Comparison of ENCODE assay signal across 8 mouse cellular contexts in genomic region chr11:115296471-115297210, GRCm38 (mm10). TPM values are rescaled to one million over a fixed set of nuclear protein-coding genes. Genes with fewer than 3 reads are reported as not detected.
DNase-seq lines count a peak whose midpoint lies in the region; ATAC-seq and TF ChIP-seq lines count a peak whose summit lies in the region.

No protein-coding gene starts in this region.

- no peaks in the 10 kb centered on the region for H3K9me3 ChIP-seq in intestine, embryonic 15.5 days
- no peaks in the 10 kb centered on the region for H3K9me3 ChIP-seq in midbrain, embryonic 11.5 days (ENCODE audit: control insufficient read depth, low read length)

- H3K4me2 ChIP-seq in intestine, embryonic 15.5 days (replicated peaks): peak overlapping the region; percentile 92
- peak overlapping the region; percentile 83 for H3K4me2 ChIP-seq in midbrain, embryonic 11.5 days

- peak overlapping the region; percentile 47 for H3K4me3 ChIP-seq in cortical plate, adult 2 months (ENCODE audit: insufficient read depth, low read length)
- H3K4me3 ChIP-seq in intestine, embryonic 15.5 days (replicated peaks): peak overlapping the region; percentile 49
- H3K4me3 ChIP-seq in midbrain, embryonic 11.5 days (ENCODE audit: low read depth, low read length): peak overlapping the region; percentile 44

- peaks cover 17% of the 10 kb centered on the region; the same call in 1 of the 2 replicates for H3K27me3 ChIP-seq in intestine, embryonic 15.5 days (replicated peaks)
- H3K27me3 ChIP-seq in midbrain, embryonic 11.5 days (ENCODE audit: control insufficient read depth, insufficient read depth, low read length): 0 out of 2 replicates have a peak, but pooled peaks cover 5% of the 10 kb centered on the region

- H3K9ac ChIP-seq in intestine, embryonic 15.5 days: peak overlapping the region; percentile 48
- H3K9ac ChIP-seq in midbrain, embryonic 11.5 days (ENCODE audit: low read length): peak overlapping the region; percentile 64

- no peak for ATAC-seq in intestine, embryonic 15.5 days
- no peak for ATAC-seq in midbrain, embryonic 11.5 days (ENCODE audit: low FRiP score)

- no peak for TF ChIP-seq CTCF in cortical plate, adult 2 months (IDR thresholded peaks at IDR 0.05; ENCODE audit: extremely low read depth, insufficient read depth, low read length)

- 53% methylated on average over 21 of the region's 21 CpGs for WGBS in intestine, embryonic 15.5 days
- 60% methylated on average over 21 of the region's 21 CpGs for WGBS in midbrain, embryonic 11.5 days

- TF ChIP-seq POLR2A in cortical plate, adult 2 months (IDR thresholded peaks at IDR 0.05; ENCODE audit: extremely low read depth, insufficient read depth, low read length): no peak

- DNase-seq in lung, adult 18-20 months: peak; percentile 40 to 62
- DNase-seq in lung, postnatal 14 days: no peak
- DNase-seq in midbrain, embryonic 11.5 days (ENCODE audit: low spot score, missing footprints): no peak
- DNase-seq in left cerebral cortex, adult 11 months (ENCODE audit: low spot score): no peak
- DNase-seq in layer of hippocampus, postnatal 14 days (ENCODE audit: low spot score in 2 of 2): no peak
- no peak for DNase-seq in layer of hippocampus, adult 11-12 months (ENCODE audit: low spot score)

- H3K27ac ChIP-seq in cortical plate, adult 2 months (ENCODE audit: insufficient read depth, low read length): no peak overlapping the region
- no peak overlapping the region for H3K27ac ChIP-seq in intestine, embryonic 15.5 days
- H3K27ac ChIP-seq in midbrain, embryonic 11.5 days (ENCODE audit: low read depth, low read length): no peak overlapping the region

- H3K4me1 ChIP-seq in cortical plate, adult 2 months (ENCODE audit: control insufficient read depth, insufficient read depth, low read length): no peaks in the 10 kb centered on the region
- H3K4me1 ChIP-seq in intestine, embryonic 15.5 days (replicated peaks): peaks cover 17% of the 10 kb centered on the region; the same call in 1 of the 2 replicates
- no peaks in the 10 kb centered on the region for H3K4me1 ChIP-seq in midbrain, embryonic 11.5 days (ENCODE audit: control insufficient read depth, insufficient read depth, low read length)

- H3K36me3 ChIP-seq in intestine, embryonic 15.5 days: no peaks in the 10 kb centered on the region
- no peaks in the 10 kb centered on the region for H3K36me3 ChIP-seq in midbrain, embryonic 11.5 days (ENCODE audit: control insufficient read depth, insufficient read depth, low read length)

RNA-seq across cellular contexts. Expression of gene Fads6, which starts 0.8 kb away (rescaled TPM):
- polyA plus RNA-seq in cortical plate, adult 2 months (2012; rRNA removed): 14.0 and 15.3 TPM in 2 replicates
- 1.5 and 1.7 TPM in 2 replicates for polyA plus RNA-seq in intestine, embryonic 15.5 days (2015; fragmentation: Nextera tagmentation; extraction: Ambion mirVana)
- polyA plus RNA-seq in midbrain, embryonic 11.5 days (2014; fragmentation: Nextera tagmentation; extraction: Ambion mirVana): 0.23 and 0.28 TPM in 2 replicates
- total RNA-seq in layer of hippocampus, postnatal 14 days (2021): 10 to 100 TPM in 1 of 2 experiments, 1 to 10 TPM in 1; 10.0 to 10.2 TPM

RNA-seq across cellular contexts. Expression of gene Otop2, which starts 10.3 kb away (rescaled TPM):
- polyA plus RNA-seq in cortical plate, adult 2 months (2012; rRNA removed): 2.2 and 3.4 TPM in 2 replicates
- polyA plus RNA-seq in intestine, embryonic 15.5 days (2015; fragmentation: Nextera tagmentation; extraction: Ambion mirVana): not detected in 2 replicates
- not detected in 2 replicates for polyA plus RNA-seq in midbrain, embryonic 11.5 days (2014; fragmentation: Nextera tagmentation; extraction: Ambion mirVana)
- total RNA-seq in layer of hippocampus, postnatal 14 days (2021): not detected

RNA-seq across cellular contexts. Expression of gene Fdxr, which starts 19.8 kb away (rescaled TPM):
- 32.6 and 33.4 TPM in 2 replicates for polyA plus RNA-seq in cortical plate, adult 2 months (2012; rRNA removed)
- 17.2 and 20.8 TPM in 2 replicates for polyA plus RNA-seq in intestine, embryonic 15.5 days (2015; fragmentation: Nextera tagmentation; extraction: Ambion mirVana)
- polyA plus RNA-seq in midbrain, embryonic 11.5 days (2014; fragmentation: Nextera tagmentation; extraction: Ambion mirVana): 11.2 and 12.7 TPM in 2 replicates
- 10 to 100 TPM; 19.4 to 21.3 TPM for total RNA-seq in layer of hippocampus, postnatal 14 days (2021)

RNA-seq across cellular contexts. Expression of gene Ush1g, which starts 25.2 kb away (rescaled TPM):
- 0.40 and 0.44 TPM in 2 replicates for polyA plus RNA-seq in cortical plate, adult 2 months (2012; rRNA removed)
- polyA plus RNA-seq in intestine, embryonic 15.5 days (2015; fragmentation: Nextera tagmentation; extraction: Ambion mirVana): 0.08 TPM in 1 of 2 replicates, not detected in the other
- polyA plus RNA-seq in midbrain, embryonic 11.5 days (2014; fragmentation: Nextera tagmentation; extraction: Ambion mirVana): 0.08 TPM in 1 of 2 replicates, not detected in the other
- total RNA-seq in layer of hippocampus, postnatal 14 days (2021): under 1 TPM; 0.16 to 0.45 TPM

RNA-seq across cellular contexts. Expression of gene Grin2c, which starts 29.6 kb away (rescaled TPM):
- 35.8 and 37.4 TPM in 2 replicates for polyA plus RNA-seq in cortical plate, adult 2 months (2012; rRNA removed)
- 0.05 and 0.09 TPM in 2 replicates for polyA plus RNA-seq in intestine, embryonic 15.5 days (2015; fragmentation: Nextera tagmentation; extraction: Ambion mirVana)
- 0.04 and 0.18 TPM in 2 replicates for polyA plus RNA-seq in midbrain, embryonic 11.5 days (2014; fragmentation: Nextera tagmentation; extraction: Ambion mirVana)
- total RNA-seq in layer of hippocampus, postnatal 14 days (2021): 10 to 100 TPM; 41.7 to 47.0 TPM

Comparison
In these comparisons a context has a peak if more than half of its experiments do, and no peak if none do; other contexts are left out.
1. DNase-seq: peak in lung, adult 18-20 months (2 of 2); none in lung, postnatal 14 days (single experiment), midbrain, embryonic 11.5 days (single experiment), left cerebral cortex, adult 11 months (single experiment), layer of hippocampus, postnatal 14 days (0 of 2) and layer of hippocampus, adult 11-12 months (single experiment).
2. Peak in every context shown above with its lines, with median percentiles within 50 percentile points of each other: H3K4me3 ChIP-seq.